Mouse (Mus musculus) mesoderm, embryonic 11.5 days (tissue): ENCODE data around the gene Gtf2h2.
"Not testable (repeated sequence)": the region's sequence is repeated elsewhere in the genome, so short reads cannot be mapped to it uniquely, and the experiment has no call there.

Experiments used
- DNase-seq: peaks from one replicate; pipeline ENCODE4 v3.0.0-alpha.2; 2012; ENCODE audit warnings: low read depth, low spot score

Gtf2h2 gene

GRCm38 (mm10) chr13:100492061-100492787 lies at the start of gene Gtf2h2:
Gtf2h2 (minus strand) TSS chr13:100492579.
- DNase-seq = peak; percentile 92

GRCm38 (mm10) chr13:100536149-100536548 lies 43.8 kb upstream of the Gtf2h2 start:
- DNase-seq = no peak

GRCm38 (mm10) chr13:100532788-100533365 lies 40.5 kb upstream of the Gtf2h2 start:
- no peak for DNase-seq

GRCm38 (mm10) chr13:100526649-100527038 lies 34.3 kb upstream of the Gtf2h2 start:
- DNase-seq = no peak

GRCm38 (mm10) chr13:100525935-100526648 lies 33.7 kb upstream of the Gtf2h2 start:
- DNase-seq = no peak

- no peak for DNase-seq
These were observed 32.5 kb upstream of the Gtf2h2 start for GRCm38 (mm10) chr13:100524896-100525295.

- DNase-seq = no peak
These were observed 31.3 kb upstream of the Gtf2h2 start for GRCm38 (mm10) chr13:100523698-100524097.

- no peak for DNase-seq
These were observed 29.6 kb upstream of the Gtf2h2 start for GRCm38 (mm10) chr13:100521724-100522591.

- DNase-seq = no peak
These were observed 26.8 kb upstream of the Gtf2h2 start for GRCm38 (mm10) chr13:100519162-100519561.

GRCm38 (mm10) chr13:100518191-100518590 lies 25.8 kb upstream of the Gtf2h2 start:
- DNase-seq = no peak

GRCm38 (mm10) chr13:100517652-100518153 lies 25.3 kb upstream of the Gtf2h2 start:
- no peak for DNase-seq

- DNase-seq = no peak
These were observed 24.1 kb upstream of the Gtf2h2 start for GRCm38 (mm10) chr13:100516213-100517105.

GRCm38 (mm10) chr13:100512792-100513191 lies 20.4 kb upstream of the Gtf2h2 start:
- no peak for DNase-seq

- DNase-seq = no peak
These were observed 19.5 kb upstream of the Gtf2h2 start for GRCm38 (mm10) chr13:100511860-100512364.

GRCm38 (mm10) chr13:100511146-100511859 lies 18.9 kb upstream of the Gtf2h2 start:
- no peak for DNase-seq

GRCm38 (mm10) chr13:100499625-100500024 lies 7.2 kb upstream of the Gtf2h2 start:
- DNase-seq = not testable (repeated sequence)

- no peak for DNase-seq
These were observed 3.0 kb upstream of the Gtf2h2 start for GRCm38 (mm10) chr13:100495337-100495736.

- not testable (repeated sequence) for DNase-seq
These were observed 2.0 kb upstream of the Gtf2h2 start for GRCm38 (mm10) chr13:100494370-100494769.

GRCm38 (mm10) chr13:100493313-100493712 lies 934 bp upstream of the Gtf2h2 start:
- no peak for DNase-seq

- DNase-seq = no peak
These were observed 756 bp downstream of the Gtf2h2 start for GRCm38 (mm10) chr13:100491623-100492022.
